Mouse (Mus musculus): Measurements from ENCODE around the gene Olfr263. TPM values are rescaled to one million over a fixed set of nuclear protein-coding genes. Genes with fewer than 3 reads are reported as not detected.

Olfr263 gene
- polyA plus RNA-seq, 1 experiment, result not detected

DNA sequence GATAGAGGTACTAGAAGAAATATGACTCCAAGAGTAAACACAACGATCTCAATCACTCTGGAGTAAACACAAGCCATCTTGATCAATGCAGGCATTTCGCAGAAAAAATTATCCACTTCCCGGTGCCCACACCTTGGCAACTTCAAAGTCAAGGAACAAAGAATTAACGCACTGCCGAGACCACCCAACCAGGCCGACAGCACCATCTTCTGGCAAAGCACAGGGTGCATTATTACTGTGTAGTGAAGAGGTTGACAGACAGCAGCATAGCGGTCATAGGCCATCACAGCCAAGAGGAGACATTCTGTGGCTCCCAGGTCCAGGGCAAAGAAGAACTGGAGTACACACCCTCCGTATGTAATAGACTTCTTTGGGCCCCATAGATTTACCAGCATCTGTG lies 13.0 kb downstream of the Olfr263 start:
- H3K27me3 ChIP-seq (ENCODE audit: control insufficient read depth, insufficient read depth, low read length, poor library complexity, severe bottlenecking), result no peaks in the 10 kb centered on the region; the same call in 1 of the 2 replicates
- no peaks in the 10 kb centered on the region for H3K36me3 ChIP-seq (ENCODE audit: control insufficient read depth, insufficient read depth, low read length, poor library complexity, severe bottlenecking)
- no peaks in the 10 kb centered on the region for H3K9me3 ChIP-seq (replicated peaks; ENCODE audit: control insufficient read depth, insufficient read depth, low read length, poor library complexity, severe bottlenecking)
- no peak overlapping the region for H3K9ac ChIP-seq (ENCODE audit: low read depth, poor library complexity, severe bottlenecking)
- no peak overlapping the region for H3K27ac ChIP-seq (ENCODE audit: insufficient read depth, low read length)
- no peak overlapping the region for H3K4me3 ChIP-seq (ENCODE audit: low read depth, low read length)
- no peaks in the 10 kb centered on the region for H3K4me1 ChIP-seq (ENCODE audit: control insufficient read depth, insufficient read depth, low read length)
- TF ChIP-seq CTCF (IDR thresholded peaks at IDR 0.05; ENCODE audit: low read depth, low read length) (peak; percentile 76), POLR2A (IDR thresholded peaks at IDR 0.05; ENCODE audit: insufficient read depth, low read length) (no peak)

GRCm38 (mm10) chr13:21145767-21146166 lies 16.3 kb downstream of the Olfr263 start, which contains the start of gene Olfr1368:
TSS of gene Olfr1368 (minus strand) at chr13:21145867.
- Histone ChIP-seq H3K9ac (ENCODE audit: low read depth, poor library complexity, severe bottlenecking) (no peak within 1 kb of the TSS), H3K4me1 (ENCODE audit: control insufficient read depth, insufficient read depth, low read length) (no peaks in the 10 kb centered on the region), H3K36me3 (ENCODE audit: control insufficient read depth, insufficient read depth, low read length, poor library complexity, severe bottlenecking) (no peaks in the 10 kb centered on the region), H3K27ac (ENCODE audit: insufficient read depth, low read length) (no peak within 1 kb of the TSS), H3K4me3 (ENCODE audit: low read depth, low read length) (no peak within 1 kb of the TSS), H3K27me3 (ENCODE audit: control insufficient read depth, insufficient read depth, low read length, poor library complexity, severe bottlenecking) (no peaks in the 10 kb centered on the region), H3K9me3 (replicated peaks; ENCODE audit: control insufficient read depth, insufficient read depth, low read length, poor library complexity, severe bottlenecking) (no peaks in the 10 kb centered on the region)
- no peak for TF ChIP-seq POLR2A (IDR thresholded peaks at IDR 0.05; ENCODE audit: insufficient read depth, low read length)
- TF ChIP-seq EP300 (IDR thresholded peaks at IDR 0.05; ENCODE audit: insufficient read depth, low read depth, low read length), result no peak
- no peak for TF ChIP-seq CTCF (IDR thresholded peaks at IDR 0.05; ENCODE audit: low read depth, low read length)

DNA sequence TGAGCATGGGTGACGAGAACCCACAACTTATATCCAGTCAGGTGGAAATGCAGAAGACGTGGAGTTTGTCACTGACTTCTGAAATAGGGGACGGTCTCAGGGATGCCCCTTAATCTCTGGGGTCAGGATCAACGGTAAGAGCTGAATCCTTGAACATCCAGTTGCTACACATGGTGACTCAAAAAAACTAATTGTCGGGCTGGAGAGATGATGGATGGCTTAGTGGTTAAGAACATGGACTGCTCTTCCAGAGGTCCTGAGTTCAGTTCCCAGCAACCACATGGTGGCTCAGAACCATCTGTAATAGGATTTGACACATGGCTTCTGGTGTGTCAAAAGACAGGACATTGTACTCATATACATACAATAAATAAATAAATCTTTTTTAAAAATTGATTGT lies 26.4 kb downstream of the Olfr263 start:
- H3K9me3 ChIP-seq (replicated peaks; ENCODE audit: control insufficient read depth, insufficient read depth, low read length, poor library complexity, severe bottlenecking), result no peaks in the 10 kb centered on the region
- no peaks in the 10 kb centered on the region for H3K4me1 ChIP-seq (ENCODE audit: control insufficient read depth, insufficient read depth, low read length)
- H3K27ac ChIP-seq (ENCODE audit: insufficient read depth, low read length), result no peak overlapping the region
- no peak overlapping the region for H3K4me3 ChIP-seq (ENCODE audit: low read depth, low read length)
- no peaks in the 10 kb centered on the region; the same call in 1 of the 2 replicates for H3K27me3 ChIP-seq (ENCODE audit: control insufficient read depth, insufficient read depth, low read length, poor library complexity, severe bottlenecking)
- no peak overlapping the region for H3K9ac ChIP-seq (ENCODE audit: low read depth, poor library complexity, severe bottlenecking)
- TF ChIP-seq EP300 (IDR thresholded peaks at IDR 0.05; ENCODE audit: insufficient read depth, low read depth, low read length), result no peak
- TF ChIP-seq CTCF (IDR thresholded peaks at IDR 0.05; ENCODE audit: low read depth, low read length), result no peak
- no peak for TF ChIP-seq POLR2A (IDR thresholded peaks at IDR 0.05; ENCODE audit: insufficient read depth, low read length)
- H3K36me3 ChIP-seq (ENCODE audit: control insufficient read depth, insufficient read depth, low read length, poor library complexity, severe bottlenecking), result no peaks in the 10 kb centered on the region

GRCm38 (mm10) chr13:21158071-21158470 lies 28.6 kb downstream of the Olfr263 start:
- H3K27ac ChIP-seq (ENCODE audit: insufficient read depth, low read length), result no peak overlapping the region
- TF ChIP-seq EP300 (IDR thresholded peaks at IDR 0.05; ENCODE audit: insufficient read depth, low read depth, low read length) (no peak), POLR2A (IDR thresholded peaks at IDR 0.05; ENCODE audit: insufficient read depth, low read length) (no peak)
- H3K27me3 ChIP-seq (ENCODE audit: control insufficient read depth, insufficient read depth, low read length, poor library complexity, severe bottlenecking), result no peaks in the 10 kb centered on the region; the same call in 1 of the 2 replicates
- no peak overlapping the region for H3K9ac ChIP-seq (ENCODE audit: low read depth, poor library complexity, severe bottlenecking)
- no peaks in the 10 kb centered on the region for H3K36me3 ChIP-seq (ENCODE audit: control insufficient read depth, insufficient read depth, low read length, poor library complexity, severe bottlenecking)
- H3K4me1 ChIP-seq (ENCODE audit: control insufficient read depth, insufficient read depth, low read length), result no peaks in the 10 kb centered on the region
- peak overlapping the region; percentile 34 for H3K4me3 ChIP-seq (ENCODE audit: low read depth, low read length)
- H3K9me3 ChIP-seq (replicated peaks; ENCODE audit: control insufficient read depth, insufficient read depth, low read length, poor library complexity, severe bottlenecking), result no peaks in the 10 kb centered on the region

DNA sequence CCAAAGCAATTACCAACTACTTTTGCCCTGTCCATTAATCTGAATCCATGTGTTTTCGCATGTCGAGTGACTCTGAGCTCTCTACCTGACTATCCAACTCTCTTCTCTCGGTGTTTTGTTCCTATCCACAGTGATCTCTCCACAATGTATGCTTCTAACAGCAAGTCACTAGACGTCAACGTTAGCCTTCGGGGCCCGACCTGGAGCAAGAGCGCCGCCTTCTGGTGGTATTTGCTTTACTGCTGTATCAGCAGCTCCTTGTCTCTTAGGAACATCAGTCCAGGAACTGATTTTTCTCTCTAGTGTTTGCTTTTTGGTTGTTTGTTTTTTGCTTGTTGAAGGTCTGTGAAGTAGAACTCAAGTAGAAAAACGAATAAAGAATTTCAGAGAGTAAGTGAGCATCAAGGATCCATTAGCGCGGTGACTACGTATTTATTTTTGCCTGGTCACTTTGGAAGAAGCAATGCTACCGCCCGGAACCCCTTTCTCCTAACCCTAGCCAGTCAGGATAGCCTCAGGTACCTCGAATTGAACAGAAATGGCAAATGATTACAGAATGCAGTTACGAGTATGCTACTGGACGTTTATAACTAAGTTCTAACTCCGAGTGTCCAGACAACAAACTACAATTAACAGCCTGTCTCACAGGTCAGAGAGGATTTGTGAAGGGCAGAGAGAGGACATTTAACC lies 29.5 kb downstream of the Olfr263 start:
- TF ChIP-seq CTCF (IDR thresholded peaks at IDR 0.05; ENCODE audit: low read depth, low read length) (peak; percentile 78), POLR2A (IDR thresholded peaks at IDR 0.05; ENCODE audit: insufficient read depth, low read length) (no peak)
- peak overlapping the region; percentile 66 for H3K9ac ChIP-seq (ENCODE audit: low read depth, poor library complexity, severe bottlenecking)
- H3K36me3 ChIP-seq (ENCODE audit: control insufficient read depth, insufficient read depth, low read length, poor library complexity, severe bottlenecking), result no peaks in the 10 kb centered on the region
- no peaks in the 10 kb centered on the region for H3K4me1 ChIP-seq (ENCODE audit: control insufficient read depth, insufficient read depth, low read length)
- H3K27me3 ChIP-seq (ENCODE audit: control insufficient read depth, insufficient read depth, low read length, poor library complexity, severe bottlenecking), result no peaks in the 10 kb centered on the region; the same call in 1 of the 2 replicates
- no peak overlapping the region for H3K27ac ChIP-seq (ENCODE audit: insufficient read depth, low read length)
- H3K9me3 ChIP-seq (replicated peaks; ENCODE audit: control insufficient read depth, insufficient read depth, low read length, poor library complexity, severe bottlenecking), result no peaks in the 10 kb centered on the region
- H3K4me3 ChIP-seq (ENCODE audit: low read depth, low read length), result peak overlapping the region; percentile 73

DNA sequence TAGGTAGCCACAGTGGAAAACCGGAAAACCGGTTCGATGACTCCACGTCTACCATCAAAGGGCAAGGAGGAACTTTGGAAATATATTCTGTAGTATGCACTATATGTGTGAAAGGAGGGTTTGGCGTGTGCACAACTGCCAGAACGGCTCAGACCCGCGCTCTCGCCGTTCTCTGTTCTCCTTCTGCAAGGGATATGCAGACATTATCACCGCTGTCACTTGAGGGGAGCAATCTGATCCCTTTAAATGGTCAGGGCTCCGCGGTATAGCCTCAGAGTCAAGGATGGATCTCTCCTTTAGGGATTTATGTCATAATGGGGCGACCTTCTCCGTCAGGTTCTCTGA lies 30.0 kb downstream of the Olfr263 start:
- no peaks in the 10 kb centered on the region for H3K4me1 ChIP-seq (ENCODE audit: control insufficient read depth, insufficient read depth, low read length)
- H3K4me3 ChIP-seq (ENCODE audit: low read depth, low read length), result peak overlapping the region; percentile 73
- H3K9me3 ChIP-seq (replicated peaks; ENCODE audit: control insufficient read depth, insufficient read depth, low read length, poor library complexity, severe bottlenecking), result no peaks in the 10 kb centered on the region
- H3K27me3 ChIP-seq (ENCODE audit: control insufficient read depth, insufficient read depth, low read length, poor library complexity, severe bottlenecking), result no peaks in the 10 kb centered on the region; the same call in 1 of the 2 replicates
- no peak for TF ChIP-seq POLR2A (IDR thresholded peaks at IDR 0.05; ENCODE audit: insufficient read depth, low read length)
- no peak for TF ChIP-seq EP300 (IDR thresholded peaks at IDR 0.05; ENCODE audit: insufficient read depth, low read depth, low read length)
- no peak for TF ChIP-seq CTCF (IDR thresholded peaks at IDR 0.05; ENCODE audit: low read depth, low read length)
- peak overlapping the region; percentile 66 for H3K9ac ChIP-seq (ENCODE audit: low read depth, poor library complexity, severe bottlenecking)
- H3K27ac ChIP-seq (ENCODE audit: insufficient read depth, low read length), result no peak overlapping the region
- H3K36me3 ChIP-seq (ENCODE audit: control insufficient read depth, insufficient read depth, low read length, poor library complexity, severe bottlenecking), result no peaks in the 10 kb centered on the region
